Mouse (Mus musculus) T-cell, adult 66 days (primary cell): ENCODE measurements around the gene Gjb1. TPM values are rescaled to one million over a fixed set of nuclear protein-coding genes. Genes with fewer than 3 reads are reported as not detected.

Source experiments
- total RNA-seq, 2 experiments: library from RNA; stranded (reverse); gene quantifications; 3 replicates in 1 of 2; 4 replicates in 1 of 2; pipeline ENCODE4 v1.2.4; 2023

Gene Gjb1
- total RNA-seq, result not detected

GRCm38 (mm10) chrX:101376190-101376968 lies at the start of gene Gjb1:
Gene Gjb1 (plus strand): TSS chrX:101376378.

GRCm38 (mm10) chrX:101420700-101421095 lies 44.5 kb downstream of the Gjb1 start, which contains the start of gene Zmym3:
Gene Zmym3 (minus strand): TSS chrX:101420849.

GRCm38 (mm10) chrX:101429142-101429949 lies 53.2 kb downstream of the Gjb1 start, which contains the start of gene Nono:
Gene Nono (plus strand): TSS chrX:101429318.

Other genes with a start within 250 kb of the Gjb1 start
- gene Snx12, start 153.8 kb upstream of the Gjb1 start, total RNA-seq, result 10 to 100 TPM; 40.6 to 54.6 TPM
- gene Foxo4, start 121.8 kb upstream of the Gjb1 start, total RNA-seq, result 10 to 100 TPM; 39.6 to 44.0 TPM
- 10 to 100 TPM; 39.0 to 56.2 TPM for gene Gm614, start 112.4 kb upstream of the Gjb1 start, total RNA-seq
- gene Il2rg, start 108.1 kb upstream of the Gjb1 start, total RNA-seq, result 100 to 1,000 TPM; 640 to 661 TPM
- gene Gm20489, start 107.4 kb upstream of the Gjb1 start, total RNA-seq, result not detected
- gene Med12, start 102.3 kb upstream of the Gjb1 start, total RNA-seq, result 100 to 1,000 TPM; 149 to 165 TPM
- 1 to 10 TPM; 1.6 to 2.7 TPM for gene Nlgn3, start 77.2 kb upstream of the Gjb1 start, total RNA-seq
- 10 to 100 TPM; 21.3 to 22.8 TPM for gene Zmym3, start 44.5 kb downstream of the Gjb1 start, total RNA-seq
- 100 to 1,000 TPM; 229 to 275 TPM for gene Nono, start 52.9 kb downstream of the Gjb1 start, total RNA-seq
- 1 to 10 TPM; 3.1 to 4.6 TPM for gene Itgb1bp2, start 72.7 kb downstream of the Gjb1 start, total RNA-seq
- gene Taf1, start 156.4 kb downstream of the Gjb1 start, total RNA-seq, result 10 to 100 TPM; 43.7 to 50.9 TPM